ENCODE assay signal across 8 mouse cellular contexts in the genomic region with DNA sequence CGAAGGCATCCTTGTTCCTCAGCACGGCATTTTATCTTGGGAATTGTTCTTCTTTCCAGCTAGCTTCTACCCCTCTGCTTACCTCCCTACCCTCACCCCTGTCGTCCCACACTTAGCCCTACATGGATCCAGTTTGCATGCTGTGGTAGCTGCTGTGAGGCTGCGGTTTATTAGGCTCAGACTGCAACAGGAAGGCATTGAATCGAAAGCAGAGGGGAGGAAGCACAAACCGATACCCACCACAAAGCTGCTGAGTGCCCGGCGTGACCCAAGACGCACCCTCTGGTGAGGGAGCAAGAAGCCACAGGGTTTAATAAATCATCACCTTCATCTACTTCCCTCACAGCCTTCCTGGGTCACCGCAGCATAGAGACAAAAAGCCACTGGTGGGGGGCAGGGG. TPM values are rescaled to one million over a fixed set of nuclear protein-coding genes. Genes with fewer than 3 reads are reported as not detected.
DNase-seq lines count a peak whose midpoint lies in the region; ATAC-seq lines count a peak whose summit lies in the region.

No protein-coding gene starts in this region.

- peaks cover 21% of the 10 kb centered on the region for H3K4me1 ChIP-seq in intestine, embryonic 14.5 days (replicated peaks; ENCODE audit: control insufficient read depth, insufficient read depth, low read length)
- H3K4me1 ChIP-seq in intestine, embryonic 16.5 days (ENCODE audit: control insufficient read depth, insufficient read depth, low read length) = peaks cover 16% of the 10 kb centered on the region
- peaks cover 33% of the 10 kb centered on the region for H3K4me1 ChIP-seq in embryonic facial prominence, embryonic 14.5 days (ENCODE audit: control insufficient read depth, insufficient read depth, low read length)
- H3K4me1 ChIP-seq in limb, embryonic 13.5 days = peaks cover 47% of the 10 kb centered on the region
- peaks cover 8% of the 10 kb centered on the region for H3K4me1 ChIP-seq in midbrain, embryonic 16.5 days (ENCODE audit: control insufficient read depth, insufficient read depth, low read length)

- DNase-seq in intestine, embryonic 14.5 days (ENCODE audit: low spot score) = no peak
- DNase-seq in embryonic facial prominence, embryonic 14.5 days (ENCODE audit: low spot score) = no peak
- DNase-seq in thymus, postnatal 4 days = peak; percentile 42
- no peak for DNase-seq in left cerebral cortex, postnatal 36 days (ENCODE audit: low spot score in 2 of 2)
- DNase-seq in left cerebral cortex, adult 18-20 months (ENCODE audit: low spot score in 2 of 2) = no peak

- 16% methylated on average over 10 of the region's 10 CpGs for WGBS in intestine, embryonic 14.5 days
- WGBS in intestine, embryonic 16.5 days = 27% methylated on average over 10 of the region's 10 CpGs
- WGBS in embryonic facial prominence, embryonic 14.5 days = 16% methylated on average over 10 of the region's 10 CpGs
- 9% methylated on average over 10 of the region's 10 CpGs for WGBS in limb, embryonic 13.5 days
- WGBS in midbrain, embryonic 16.5 days = 25% methylated on average over 10 of the region's 10 CpGs

- H3K9me3 ChIP-seq in intestine, embryonic 14.5 days (ENCODE audit: control insufficient read depth, low read length) = no peaks in the 10 kb centered on the region
- H3K9me3 ChIP-seq in intestine, embryonic 16.5 days (ENCODE audit: control insufficient read depth, low read length) = no peaks in the 10 kb centered on the region
- H3K9me3 ChIP-seq in embryonic facial prominence, embryonic 14.5 days (ENCODE audit: control insufficient read depth, low read length) = no peaks in the 10 kb centered on the region
- no peaks in the 10 kb centered on the region for H3K9me3 ChIP-seq in limb, embryonic 13.5 days
- H3K9me3 ChIP-seq in midbrain, embryonic 16.5 days (replicated peaks; ENCODE audit: control insufficient read depth, low read length, poor library complexity, severe bottlenecking) = no peaks in the 10 kb centered on the region

- no peak overlapping the region for H3K27ac ChIP-seq in intestine, embryonic 14.5 days (ENCODE audit: low read depth)
- no peak overlapping the region for H3K27ac ChIP-seq in intestine, embryonic 16.5 days (ENCODE audit: low read length)
- no peak overlapping the region for H3K27ac ChIP-seq in embryonic facial prominence, embryonic 14.5 days (replicated peaks; ENCODE audit: low read depth, low read length)
- peak overlapping the region; percentile 22; the same call in 1 of the 2 replicates for H3K27ac ChIP-seq in limb, embryonic 13.5 days
- H3K27ac ChIP-seq in midbrain, embryonic 16.5 days (ENCODE audit: low read length) = no peak overlapping the region

- no peak overlapping the region for H3K4me3 ChIP-seq in intestine, embryonic 14.5 days (ENCODE audit: low read depth, low read length)
- H3K4me3 ChIP-seq in intestine, embryonic 16.5 days (ENCODE audit: low read length) = no peak overlapping the region
- no peak overlapping the region for H3K4me3 ChIP-seq in embryonic facial prominence, embryonic 14.5 days (ENCODE audit: low read depth, low read length)
- no peak overlapping the region; the same call in 1 of the 2 replicates for H3K4me3 ChIP-seq in limb, embryonic 13.5 days
- no peak overlapping the region for H3K4me3 ChIP-seq in midbrain, embryonic 16.5 days (ENCODE audit: low read depth, low read length)

- H3K4me2 ChIP-seq in intestine, embryonic 14.5 days (ENCODE audit: low read length) = peak overlapping the region; percentile 12
- no peak overlapping the region for H3K4me2 ChIP-seq in intestine, embryonic 16.5 days (ENCODE audit: low read depth, low read length)
- H3K4me2 ChIP-seq in embryonic facial prominence, embryonic 14.5 days (ENCODE audit: low read depth, low read length) = peak overlapping the region; percentile 27; the same call in 1 of the 2 replicates
- H3K4me2 ChIP-seq in limb, embryonic 13.5 days (replicated peaks) = peak overlapping the region; percentile 57
- peak overlapping the region; percentile 25; the same call in 1 of the 2 replicates for H3K4me2 ChIP-seq in midbrain, embryonic 16.5 days (ENCODE audit: low read length)

- H3K27me3 ChIP-seq in intestine, embryonic 14.5 days (replicated peaks; ENCODE audit: control insufficient read depth, insufficient read depth, low read length) = 0 out of 2 replicates have a peak, but pooled peaks cover 2% of the 10 kb centered on the region
- no peaks in the 10 kb centered on the region for H3K27me3 ChIP-seq in intestine, embryonic 16.5 days (replicated peaks; ENCODE audit: control insufficient read depth, insufficient read depth, low read length)
- no peaks in the 10 kb centered on the region for H3K27me3 ChIP-seq in embryonic facial prominence, embryonic 14.5 days (replicated peaks; ENCODE audit: control insufficient read depth, insufficient read depth, low read length)
- peaks cover 5% of the 10 kb centered on the region; the same call in 1 of the 2 replicates for H3K27me3 ChIP-seq in limb, embryonic 13.5 days
- H3K27me3 ChIP-seq in midbrain, embryonic 16.5 days (ENCODE audit: control insufficient read depth, insufficient read depth, low read depth, low read length) = 0 out of 2 replicates have a peak, but pooled peaks cover 2% of the 10 kb centered on the region

- ATAC-seq in intestine, embryonic 14.5 days (replicated peaks; ENCODE audit: low FRiP score, low TSS enrichment, low read depth) = no peak
- ATAC-seq in intestine, embryonic 16.5 days = no peak
- no peak for ATAC-seq in embryonic facial prominence, embryonic 14.5 days (ENCODE audit: low read depth)
- no peak for ATAC-seq in limb, embryonic 13.5 days (ENCODE audit: low FRiP score, low read depth)
- ATAC-seq in midbrain, embryonic 16.5 days = no peak

- H3K36me3 ChIP-seq in intestine, embryonic 14.5 days (ENCODE audit: control insufficient read depth, insufficient read depth, low read length) = no peaks in the 10 kb centered on the region
- no peaks in the 10 kb centered on the region for H3K36me3 ChIP-seq in intestine, embryonic 16.5 days (ENCODE audit: control insufficient read depth, insufficient read depth, low read length)
- H3K36me3 ChIP-seq in embryonic facial prominence, embryonic 14.5 days (ENCODE audit: control insufficient read depth, insufficient read depth, low read length) = no peaks in the 10 kb centered on the region
- no peaks in the 10 kb centered on the region for H3K36me3 ChIP-seq in limb, embryonic 13.5 days
- no peaks in the 10 kb centered on the region for H3K36me3 ChIP-seq in midbrain, embryonic 16.5 days (ENCODE audit: control insufficient read depth, insufficient read depth, low read length)

- intact Hi-C loops in left cerebral cortex, postnatal 36 days (cut with DNase I) = loop anchor here (5.0 to 10.0 kb wide), 2 partner anchors 80 to 183 kb away; a partner anchor contains a TSS

- H3K9ac ChIP-seq in intestine, embryonic 14.5 days (ENCODE audit: low read length) = no peak overlapping the region
- H3K9ac ChIP-seq in intestine, embryonic 16.5 days (ENCODE audit: low read depth, low read length) = no peak overlapping the region
- H3K9ac ChIP-seq in embryonic facial prominence, embryonic 14.5 days (ENCODE audit: low read depth, low read length) = no peak overlapping the region
- H3K9ac ChIP-seq in limb, embryonic 13.5 days = peak overlapping the region; percentile 51
- H3K9ac ChIP-seq in midbrain, embryonic 16.5 days (ENCODE audit: low read depth, low read length) = peak overlapping the region; percentile 45

RNA-seq across cellular contexts. Expression of a gene that starts 31.1 kb away (rescaled TPM):
- polyA plus RNA-seq in intestine, embryonic 14.5 days (2014; fragmentation: Nextera tagmentation; extraction: Ambion mirVana) = 132 and 143 TPM in 2 replicates
- polyA plus RNA-seq in intestine, embryonic 16.5 days (2015; fragmentation: Nextera tagmentation; extraction: Ambion mirVana) = 152 and 157 TPM in 2 replicates
- polyA plus RNA-seq in embryonic facial prominence, embryonic 14.5 days (2014; fragmentation: Nextera tagmentation; extraction: Ambion mirVana) = 187 and 194 TPM in 2 replicates
- 157 and 165 TPM in 2 replicates for polyA plus RNA-seq in limb, embryonic 13.5 days (2015; fragmentation: Nextera tagmentation; extraction: Ambion mirVana)
- 86.9 and 94.8 TPM in 2 replicates for polyA plus RNA-seq in midbrain, embryonic 16.5 days (2015; fragmentation: Nextera tagmentation; extraction: Ambion mirVana)
- total RNA-seq in left cerebral cortex, postnatal 36 days (2021) = 10 to 100 TPM; 72.5 to 79.6 TPM
- total RNA-seq in left cerebral cortex, adult 18-20 months (2021) = 10 to 100 TPM; 80.0 to 82.9 TPM

RNA-seq across cellular contexts. Expression of a gene that starts 43.6 kb away (rescaled TPM):
- 33.2 and 35.6 TPM in 2 replicates for polyA plus RNA-seq in intestine, embryonic 14.5 days (2014; fragmentation: Nextera tagmentation; extraction: Ambion mirVana)
- 20.2 and 21.2 TPM in 2 replicates for polyA plus RNA-seq in intestine, embryonic 16.5 days (2015; fragmentation: Nextera tagmentation; extraction: Ambion mirVana)
- 48.5 and 64.6 TPM in 2 replicates for polyA plus RNA-seq in embryonic facial prominence, embryonic 14.5 days (2014; fragmentation: Nextera tagmentation; extraction: Ambion mirVana)
- 31.8 and 36.6 TPM in 2 replicates for polyA plus RNA-seq in limb, embryonic 13.5 days (2015; fragmentation: Nextera tagmentation; extraction: Ambion mirVana)
- 67.5 and 75.5 TPM in 2 replicates for polyA plus RNA-seq in midbrain, embryonic 16.5 days (2015; fragmentation: Nextera tagmentation; extraction: Ambion mirVana)
- total RNA-seq in left cerebral cortex, postnatal 36 days (2021) = 100 to 1,000 TPM; 209 to 247 TPM
- total RNA-seq in left cerebral cortex, adult 18-20 months (2021) = 100 to 1,000 TPM; 207 to 211 TPM

Comparison
In these comparisons a context has a peak if more than half of its experiments do, and no peak if none do; other contexts are left out.
1. H3K9ac ChIP-seq: peak in limb, embryonic 13.5 days (single experiment) and midbrain, embryonic 16.5 days (single experiment); none in intestine, embryonic 14.5 days (single experiment), intestine, embryonic 16.5 days (single experiment) and embryonic facial prominence, embryonic 14.5 days (single experiment).